Mouse (Mus musculus) heart, postnatal 0 days (tissue): ENCODE results near the gene Eya2. TPM values are rescaled to one million over a fixed set of nuclear protein-coding genes. Genes with fewer than 3 reads are reported as not detected.
A peak's percentile ranks its signal among the peaks of the same experiment; 100 is the strongest.

Experiments
- ATAC-seq: fragments of 200-750 bp; cut with Nextera tagmentation; 2 replicates; pipeline ENCODE4 v1.8.0; 2017; ENCODE audit warnings: low read depth, moderate number of reproducible peaks, moderate library complexity; ENCODE audit not compliant: insufficient read depth
- DNase-seq: peaks from one replicate; pipeline ENCODE4 v3.0.0-alpha.2; 2016; ENCODE audit warnings: low spot score
- H3K27ac ChIP-seq: fragments of 300-500 bp; sonication (generic); 2 replicates; pipeline ENCODE4 v1.5.1; 2014; ENCODE audit warnings: low read depth, mild to moderate bottlenecking
- H3K27me3 ChIP-seq: fragments of 300-500 bp; sonication (generic); 2 replicates; pipeline ENCODE4 v1.6.1; 2014; ENCODE audit warnings: low read length, mixed read lengths; ENCODE audit not compliant: control insufficient read depth, insufficient read depth
- H3K36me3 ChIP-seq: fragments of 300-500 bp; sonication (generic); replicated peaks from 2 replicates; pipeline ENCODE4 v1.6.1; 2014; ENCODE audit warnings: low read length, mixed read lengths; ENCODE audit not compliant: control insufficient read depth, insufficient read depth
- H3K4me1 ChIP-seq: fragments of 300-500 bp; sonication (generic); 2 replicates; pipeline ENCODE4 v1.6.1; 2014; ENCODE audit warnings: antibody characterized with exemption; ENCODE audit not compliant: control insufficient read depth, insufficient read depth
- H3K4me2 ChIP-seq: fragments of 300-500 bp; sonication (generic); 2 replicates; pipeline ENCODE4 v1.6.1; 2014; ENCODE audit warnings: low read depth, mild to moderate bottlenecking, low read length, moderate library complexity
- H3K4me3 ChIP-seq: fragments of 300-500 bp; sonication (generic); 2 replicates; pipeline ENCODE4 v1.5.1; 2014; ENCODE audit warnings: low read depth, low read length
- H3K9ac ChIP-seq: fragments of 300-500 bp; sonication (generic); replicated peaks from 2 replicates; pipeline ENCODE4 v1.6.1; 2014; ENCODE audit warnings: low read depth, low read length, mixed read lengths
- H3K9me3 ChIP-seq: fragments of 300-500 bp; sonication (generic); replicated peaks from 2 replicates; pipeline ENCODE4 v1.6.1; 2016; ENCODE audit warnings: low read length; ENCODE audit not compliant: control insufficient read depth
- CTCF ChIP-seq: IDR thresholded peaks from 2 replicates; pipeline ENCODE4 v1.5.1; 2016; ENCODE audit warnings: antibody characterized with exemption, control low read depth, low read depth
- EP300 ChIP-seq: IDR thresholded peaks from 2 replicates; pipeline ENCODE4 v1.6.1; 2016; ENCODE audit warnings: antibody characterized with exemption, low read depth
- WGBS: fragments of 180-500 bp; shearing (Covaris S2); extraction: QIAGEN DNeasy Blood & Tissue Kit; methylation state at CpG from one replicate; pipeline ENCODE4 v1.1.7; 2014; 5-methylcytosine and 5-hydroxymethylcytosine counted together
- polyA plus RNA-seq: library from polyadenylated mRNA; unstranded; fragments of >200 nt; fragmentation: Nextera tagmentation; extraction: Ambion mirVana; gene quantifications from 2 replicates; pipeline ENCODE4 v1.2.1, GENCODE M21; 2015
- total RNA-seq: library from RNA; depleted of rRNA; stranded (reverse); fragments of >200 nt; gene quantifications from 2 replicates; pipeline ENCODE4 v1.2.3, GENCODE M21; 2014; ENCODE audit warnings: low replicate concordance

Eya2 gene
- total and polyA plus RNA-seq, 2 experiments from 2014 or later, result 0.95 to 0.96 TPM

- TF ChIP-seq CTCF (no peak), EP300 (no peak)
- Histone ChIP-seq H3K4me3 (no peak overlapping the region), H3K36me3 (no peaks in the 10 kb centered on the region), H3K9ac (no peak overlapping the region), H3K4me1 (peaks cover 7% of the 10 kb centered on the region; the same call in 1 of the 2 replicates), H3K9me3 (no peaks in the 10 kb centered on the region), H3K4me2 (no peak overlapping the region), H3K27me3 (peaks cover 6% of the 10 kb centered on the region; the same call in 1 of the 2 replicates), H3K27ac (no peak overlapping the region)
- DNase-seq (no peak), ATAC-seq (no peak)
- 41% methylated on average over 4 of the region's 6 CpGs for WGBS
Observed at GRCm38 (mm10) chr2:165652281-165652680, 57.4 kb downstream of the Eya2 start.

GRCm38 (mm10) chr2:165653001-165653921 lies 58.4 kb downstream of the Eya2 start:
- DNase-seq, result no peak
- H3K36me3 ChIP-seq, result no peaks in the 10 kb centered on the region
- 29% methylated on average over 14 of the region's 14 CpGs for WGBS
- H3K27me3 ChIP-seq, result peaks cover 10% of the 10 kb centered on the region; the same call in 1 of the 2 replicates
- H3K4me3 ChIP-seq, result no peak overlapping the region
- no peak overlapping the region for H3K9ac ChIP-seq
- TF ChIP-seq EP300 (no peak), CTCF (no peak)
- H3K9me3 ChIP-seq, result no peaks in the 10 kb centered on the region
- peak; percentile 44; the same call in 1 of the 2 replicates for ATAC-seq
- no peak overlapping the region for H3K27ac ChIP-seq
- H3K4me1 ChIP-seq, result peaks cover 7% of the 10 kb centered on the region; the same call in 1 of the 2 replicates
- no peak overlapping the region for H3K4me2 ChIP-seq

GRCm38 (mm10) chr2:165654151-165654550 lies 59.3 kb downstream of the Eya2 start:
- Histone ChIP-seq H3K9ac (no peak overlapping the region), H3K27ac (no peak overlapping the region), H3K9me3 (no peaks in the 10 kb centered on the region), H3K4me3 (no peak overlapping the region), H3K27me3 (peaks cover 10% of the 10 kb centered on the region; the same call in 1 of the 2 replicates), H3K36me3 (no peaks in the 10 kb centered on the region), H3K4me2 (no peak overlapping the region), H3K4me1 (peaks cover 7% of the 10 kb centered on the region; the same call in 1 of the 2 replicates)
- DNase-seq (no peak), ATAC-seq (no peak)
- TF ChIP-seq CTCF (no peak), EP300 (no peak)
- 50% methylated on average over 9 of the region's 9 CpGs for WGBS

GRCm38 (mm10) chr2:165654696-165655491 lies 60.1 kb downstream of the Eya2 start:
- Histone ChIP-seq H3K27ac (no peak overlapping the region), H3K9me3 (no peaks in the 10 kb centered on the region), H3K4me2 (no peak overlapping the region; the same call in 1 of the 2 replicates), H3K27me3 (peaks cover 10% of the 10 kb centered on the region; the same call in 1 of the 2 replicates), H3K9ac (no peak overlapping the region), H3K4me3 (peak overlapping the region; percentile 16; the same call in 1 of the 2 replicates), H3K4me1 (peaks cover 7% of the 10 kb centered on the region; the same call in 1 of the 2 replicates), H3K36me3 (no peaks in the 10 kb centered on the region)
- ATAC-seq, result no peak
- WGBS, result 63% methylated on average over 10 of the region's 10 CpGs
- DNase-seq, result no peak
- no peak for TF ChIP-seq CTCF
- no peak for TF ChIP-seq EP300

GRCm38 (mm10) chr2:165656541-165656940 lies 61.7 kb downstream of the Eya2 start:
- H3K4me2 ChIP-seq, result no peak overlapping the region
- H3K4me1 ChIP-seq, result peaks cover 7% of the 10 kb centered on the region; the same call in 1 of the 2 replicates
- DNase-seq, result no peak
- no peak overlapping the region for H3K27ac ChIP-seq
- TF ChIP-seq CTCF (no peak), EP300 (no peak)
- WGBS, result 86% methylated on average over 4 of the region's 4 CpGs
- no peaks in the 10 kb centered on the region for H3K36me3 ChIP-seq
- no peak overlapping the region for H3K4me3 ChIP-seq
- no peak for ATAC-seq
- no peaks in the 10 kb centered on the region for H3K9me3 ChIP-seq
- peaks cover 10% of the 10 kb centered on the region; the same call in 1 of the 2 replicates for H3K27me3 ChIP-seq
- H3K9ac ChIP-seq, result no peak overlapping the region
